ENCODE assay signal across 13 mouse cellular contexts in genomic region chr10:22036256-22036655, GRCm38 (mm10). TPM values are rescaled to one million over a fixed set of nuclear protein-coding genes. Genes with fewer than 3 reads are reported as not detected.
A peak's percentile ranks its signal among the peaks of the same experiment; 100 is the strongest.
DNase-seq lines count a peak whose midpoint lies in the region; TF ChIP-seq lines count a peak whose summit lies in the region.
"Not testable (repeated sequence)": the region's sequence is repeated elsewhere in the genome, so short reads cannot be mapped to it uniquely, and the experiment has no call there.
"Had no signal": no experiment of that assay in that cellular context is flagged by ENCODE, and none has a peak within 500 bp of the region (broad histone marks: within the 10 kb centered on the region; RNA-seq: fewer than 3 reads in every experiment).

No protein-coding gene starts in this region.

- H3K79me3 ChIP-seq in C2C12 (ENCODE audit: low read depth) = not testable (repeated sequence)

- peak; percentile 44 for DNase-seq in brain, embryonic 14.5 days (ENCODE audit: low read depth)
- peak; percentile 59 to 74 for DNase-seq in heart, postnatal 10 days
- DNase-seq in kidney, postnatal 36 days = peak; percentile 49 to 79
- DNase-seq in liver = peak; percentile 45
- peak; percentile 18 to 33 for DNase-seq in natural killer cell, adult 2 months (ENCODE audit: low spot score in 2 of 2)
- DNase-seq in thymus, postnatal 0 days (ENCODE audit: low spot score) = peak; percentile 54

- H3K27me3 ChIP-seq in C2C12 (ENCODE audit: control insufficient read depth, insufficient read depth, insufficient read length) = not testable (repeated sequence)

- not testable (repeated sequence) for H3K4me1 ChIP-seq in embryonic fibroblast, embryonic 13.5 days (ENCODE audit: control insufficient read depth, insufficient read depth, low read length)

- not testable (repeated sequence) for TF ChIP-seq POLR2A in brain, embryonic 14.5 days (IDR thresholded peaks at IDR 0.05; ENCODE audit: borderline replicate concordance, extremely low read depth, insufficient read depth, insufficient read length, poor library complexity, severe bottlenecking); embryonic fibroblast, embryonic 13.5 days (IDR thresholded peaks at IDR 0.05; ENCODE audit: low read depth, low read length)

- not testable (repeated sequence) for H3K79me2 ChIP-seq in C2C12 (ENCODE audit: control insufficient read depth, insufficient read depth)

- intact Hi-C loops in heart, postnatal 10 days (cut with DNase I) = loop anchor here (1.0 to 5.0 kb wide), 3 partner anchors 106 to 543 kb away; no protein-coding TSS in a partner anchor

- not testable (repeated sequence) for H3K27ac ChIP-seq in embryonic fibroblast, embryonic 13.5 days (ENCODE audit: insufficient read depth, low read length)

- not testable (repeated sequence) for H3K36me3 ChIP-seq in C2C12 (ENCODE audit: control insufficient read depth, insufficient read depth)

- not testable (repeated sequence) for H3ac ChIP-seq in C2C12 (ENCODE audit: control insufficient read depth, insufficient read length, low read depth)

- H3K4me3 ChIP-seq in C2C12 (ENCODE audit: insufficient read depth, poor library complexity, severe bottlenecking); embryonic fibroblast, embryonic 13.5 days (ENCODE audit: insufficient read depth, low read length): not testable (repeated sequence)

- TF ChIP-seq CTCF in C2C12 (IDR thresholded peaks at IDR 0.05; ENCODE audit: control insufficient read depth, insufficient read depth, insufficient read length) = peak; percentile 27
- TF ChIP-seq CTCF in brain, embryonic 14.5 days (IDR thresholded peaks at IDR 0.05; ENCODE audit: borderline replicate concordance, extremely low read depth, insufficient read depth, insufficient read length) = peak; percentile 57; the same call in 1 of the 2 replicates
- 0 out of 2 replicates have a peak, but pooled peaks have one; percentile 33 for TF ChIP-seq CTCF in embryonic fibroblast, embryonic 13.5 days (IDR thresholded peaks at IDR 0.05; ENCODE audit: borderline replicate concordance, insufficient read depth, low read length)

RNA-seq across cellular contexts. Expression of gene 4930444G20Rik, which starts 31.6 kb away (rescaled TPM):
- polyA plus RNA-seq in C2C12 (2012; fragmentation: generic; extraction: Trizol) = not detected
- not detected in 2 replicates for polyA plus RNA-seq in brain, embryonic 14.5 days (2012; rRNA removed)
- polyA plus RNA-seq in embryonic fibroblast, embryonic 13.5 days (2011; ENCODE audit: insufficient read length, low read depth, missing spikeins) = not detected in 2 replicates
- total RNA-seq in heart, postnatal 10 days (2021) = not detected
- polyA plus RNA-seq in thymus, postnatal 0 days (2015; fragmentation: Nextera tagmentation; extraction: Ambion mirVana) = not detected in 2 replicates
- polyA plus RNA-seq: forebrain, embryonic 16.5 days; hindbrain, embryonic 13.5 days; liver, embryonic 12.5 days; neural tube, embryonic 12.5 days; stomach, embryonic 15.5 days had no signal
